Mouse (Mus musculus) ovary, postnatal 36 days (tissue): Measurements from ENCODE around the gene Arap2.
A peak's percentile ranks its signal among the peaks of the same experiment; 100 is the strongest.

ENCODE experiments used
- DNase-seq: peaks from one replicate; pipeline ENCODE4 v3.0.0; 2022; ENCODE audit warnings: low spot score, mixed read lengths

Gene Arap2

DNA sequence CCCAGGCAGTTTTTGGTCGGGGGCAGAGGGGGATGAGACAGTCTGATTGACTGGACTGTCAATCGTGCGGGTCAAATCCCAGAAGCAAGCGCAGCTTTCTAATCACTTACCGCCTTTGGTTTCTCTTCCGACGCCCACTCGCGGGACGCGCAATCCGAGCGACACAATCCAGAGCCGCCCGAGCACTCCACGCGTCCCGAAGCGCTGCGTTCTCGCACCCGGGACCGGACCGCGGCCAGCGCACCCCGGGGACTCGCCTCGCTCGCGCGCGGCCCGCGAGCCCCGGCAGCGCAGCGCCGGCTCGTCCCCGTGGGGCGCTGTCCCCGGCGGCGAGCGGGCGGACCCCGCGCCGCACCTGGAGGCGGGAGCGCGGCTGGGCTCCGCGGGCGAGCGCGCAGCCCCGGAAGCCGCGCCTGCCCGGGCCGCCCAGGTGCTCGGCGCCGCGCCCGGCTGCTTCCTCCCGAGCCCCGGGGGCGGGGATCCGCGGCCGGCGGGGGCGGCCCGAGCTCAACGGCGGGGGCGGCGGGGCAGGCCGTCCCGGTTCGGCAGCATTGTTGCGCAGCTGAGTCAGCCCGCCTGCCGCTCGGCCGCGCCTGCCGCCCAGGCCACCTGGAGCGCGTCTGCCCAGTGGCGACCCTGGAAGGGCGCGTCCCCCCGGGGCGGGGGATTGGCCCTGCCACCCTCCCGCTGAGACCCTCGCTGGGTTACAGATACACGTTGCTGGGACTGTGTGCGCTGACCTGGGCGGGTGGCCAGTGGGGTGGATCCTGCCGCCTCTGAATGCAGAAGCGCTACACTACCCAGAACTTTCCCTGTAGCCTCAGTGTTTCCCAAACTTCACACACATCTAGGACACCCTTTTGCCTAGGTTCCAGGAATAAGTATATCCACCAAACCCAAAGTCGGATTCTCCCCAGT is at the start of gene Arap2:
Arap2 (minus strand) TSS at position 376 of the 918 bp plus-strand sequence.
- DNase-seq, result peak; percentile 77

- DNase-seq, result no peak
Observed at GRCm38 (mm10) chr5:62815741-62816140, 49.8 kb upstream of the Arap2 start.

GRCm38 (mm10) chr5:62814072-62814414 is 48.1 kb upstream of the Arap2 start:
- no peak for DNase-seq

GRCm38 (mm10) chr5:62813402-62814071 is 47.6 kb upstream of the Arap2 start, which contains the start of gene Dthd1:
Gene Dthd1, plus strand, starts transcription at chr5:62813823.
- no peak for DNase-seq

DNA sequence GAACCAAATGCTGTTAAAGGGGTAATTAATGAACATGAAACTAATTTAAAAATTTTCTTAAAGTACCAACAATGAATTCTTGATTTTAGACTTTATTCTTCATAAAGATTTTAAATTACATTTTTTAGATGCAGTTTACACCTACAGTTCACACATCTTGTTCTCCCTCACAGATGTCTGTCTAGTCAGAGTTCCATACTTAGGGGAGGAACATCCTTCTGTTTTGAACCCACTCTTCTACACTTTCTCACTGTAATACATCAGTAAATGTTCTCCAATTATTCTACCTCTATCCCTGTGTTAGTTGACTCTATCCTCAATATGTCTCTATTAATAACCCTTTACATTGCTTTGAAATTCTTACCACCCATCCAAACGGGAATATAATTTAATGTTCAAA is 26.8 kb upstream of the Arap2 start:
- no peak for DNase-seq

DNA sequence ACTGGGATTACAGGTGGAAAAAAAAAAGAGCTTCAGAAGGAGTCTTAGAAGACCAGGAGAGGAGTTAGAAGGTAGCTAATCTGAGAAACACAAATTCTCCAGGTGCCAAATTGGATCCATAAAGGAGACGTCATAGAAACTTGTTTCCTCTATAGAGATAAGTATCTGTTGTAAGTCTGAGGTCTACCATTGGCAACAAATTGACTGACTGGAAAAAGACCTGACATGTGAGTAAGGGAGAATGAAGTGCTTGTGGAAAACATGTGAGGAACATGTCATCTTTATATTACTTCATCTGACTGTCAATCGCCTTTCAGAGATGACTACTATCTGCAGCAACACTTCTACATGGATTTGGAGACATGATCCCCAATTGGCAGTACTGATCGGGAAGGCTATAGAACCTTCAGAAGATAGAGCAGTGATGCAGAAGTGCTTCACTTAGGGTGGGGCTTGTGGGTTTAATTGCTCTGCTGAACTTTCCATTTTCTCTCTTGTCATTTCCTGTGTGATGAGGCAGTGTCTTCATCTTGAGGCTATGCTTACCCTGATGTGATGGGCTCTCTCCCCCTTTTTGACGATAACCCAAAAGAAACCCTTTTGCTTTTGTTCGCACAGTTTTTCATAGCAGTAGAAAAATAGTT is 25.1 kb upstream of the Arap2 start:
- DNase-seq, result no peak

GRCm38 (mm10) chr5:62786809-62787208 is 20.9 kb upstream of the Arap2 start:
- no peak for DNase-seq

GRCm38 (mm10) chr5:62778682-62779081 is 12.7 kb upstream of the Arap2 start:
- DNase-seq, result no peak

DNA sequence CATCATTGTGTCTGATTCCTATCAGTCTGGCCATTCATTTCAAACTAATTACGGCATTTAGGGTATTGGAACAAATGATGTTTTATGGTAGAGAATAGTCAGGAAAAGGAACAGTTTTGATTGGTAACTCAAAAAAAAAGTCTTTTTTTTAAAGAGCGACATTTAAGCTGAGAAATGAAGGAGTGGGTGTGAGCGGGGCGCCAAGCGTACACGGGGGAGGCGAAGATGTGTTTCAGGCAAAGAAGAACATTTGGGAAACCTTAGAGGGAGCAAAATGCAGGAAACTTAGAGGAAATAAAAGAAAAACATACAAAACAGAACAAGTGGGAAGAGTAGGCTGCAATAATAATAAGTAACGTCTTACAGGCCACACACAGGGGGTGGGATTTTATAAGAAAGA is 11.8 kb upstream of the Arap2 start:
- DNase-seq, result no peak

- no peak for DNase-seq
Observed at GRCm38 (mm10) chr5:62771775-62772599, 6.0 kb upstream of the Arap2 start.

- DNase-seq, result no peak
Observed at GRCm38 (mm10) chr5:62765459-62765783, 538 bp downstream of the Arap2 start.

GRCm38 (mm10) chr5:62764161-62764560 is 1.8 kb downstream of the Arap2 start:
- no peak for DNase-seq

GRCm38 (mm10) chr5:62763046-62763445 is 2.9 kb downstream of the Arap2 start:
- no peak for DNase-seq

DNA sequence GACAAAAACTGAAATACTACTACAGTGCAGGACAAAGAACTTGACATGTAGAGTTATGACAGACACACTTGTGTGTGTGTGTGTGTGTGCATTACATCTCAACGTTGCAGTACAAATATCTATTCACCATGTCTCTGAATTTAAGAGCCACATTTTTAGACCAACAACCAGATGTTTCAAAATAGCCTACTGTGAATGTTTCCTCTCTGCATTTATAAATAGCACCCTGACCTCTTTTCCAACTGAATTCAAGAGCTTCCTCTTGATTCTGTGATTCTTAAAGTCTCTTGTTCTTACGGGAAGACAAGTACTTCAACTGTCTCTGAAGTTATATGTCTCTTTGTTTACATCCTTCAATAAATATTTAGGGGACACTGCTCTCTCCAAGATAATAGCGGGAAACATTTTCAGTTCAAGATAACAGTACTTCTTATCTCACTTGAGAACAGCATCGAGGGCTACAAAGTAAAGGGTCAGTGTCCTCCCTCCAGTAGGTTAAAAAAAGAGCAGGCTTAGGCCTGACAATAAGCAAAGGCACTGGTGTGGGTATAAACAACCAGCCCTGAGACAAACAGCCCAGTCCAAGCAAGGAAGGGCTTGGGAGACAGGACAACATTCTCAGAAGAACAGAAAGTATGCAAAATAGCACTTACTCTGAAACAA is 3.5 kb downstream of the Arap2 start:
- DNase-seq, result no peak

DNA sequence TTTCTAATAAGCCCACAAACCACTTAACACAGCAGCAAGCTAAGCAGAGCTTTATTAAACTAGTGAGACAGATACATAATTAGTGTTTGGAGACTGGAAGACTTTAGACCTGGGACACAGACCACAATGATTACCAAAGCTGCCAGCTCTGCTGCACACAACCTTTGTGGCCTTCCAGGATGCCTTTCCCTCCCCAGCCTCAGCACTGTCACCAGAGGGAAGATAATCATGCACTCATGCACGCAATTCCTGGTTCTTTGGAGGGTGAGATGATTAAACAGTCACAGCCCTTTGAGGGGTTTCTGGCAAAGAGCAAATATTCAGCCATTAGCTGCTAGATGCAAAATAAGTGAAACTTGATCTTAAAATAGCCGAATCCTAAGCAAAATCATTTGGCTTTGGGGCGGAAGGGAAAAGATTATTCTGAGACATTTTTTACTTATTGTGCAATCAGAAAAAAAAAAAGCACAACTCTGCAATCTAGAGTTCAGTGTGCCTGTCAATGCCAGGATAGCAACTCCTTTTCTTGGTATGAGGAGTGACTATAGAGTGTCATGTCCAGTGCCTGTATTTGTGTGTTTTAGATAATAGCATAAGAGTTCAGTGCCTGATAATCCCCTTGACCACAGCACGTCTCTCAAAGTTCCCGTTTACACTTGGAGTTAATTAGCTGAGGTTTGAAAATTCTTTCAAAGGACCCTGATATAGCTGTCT is 5.0 kb downstream of the Arap2 start:
- DNase-seq, result no peak

- DNase-seq, result no peak
Observed at GRCm38 (mm10) chr5:62755808-62756527, 10.0 kb downstream of the Arap2 start.

- DNase-seq, result no peak
Observed at GRCm38 (mm10) chr5:62752934-62753333, 13.0 kb downstream of the Arap2 start.

DNA sequence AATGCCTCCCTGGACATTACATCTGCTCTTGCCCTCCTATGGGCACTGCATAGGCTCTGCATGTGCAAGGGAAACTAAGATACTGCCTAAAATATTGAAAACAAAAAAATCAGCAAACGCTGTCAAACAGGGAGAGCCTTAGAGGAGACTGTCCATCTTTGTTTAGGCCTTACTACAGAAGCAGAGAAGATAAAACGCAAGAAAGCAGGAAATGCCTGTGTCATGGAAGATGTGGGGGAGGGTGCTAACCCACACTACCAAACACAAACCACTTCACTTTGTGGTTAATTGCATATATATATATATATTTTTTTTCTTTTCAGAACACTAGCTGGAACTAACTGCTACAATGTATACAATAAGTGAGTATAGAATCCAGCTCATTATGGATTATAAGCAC is 14.3 kb downstream of the Arap2 start:
- DNase-seq, result no peak

- DNase-seq, result no peak
Observed at GRCm38 (mm10) chr5:62748168-62748567, 17.8 kb downstream of the Arap2 start.

- no peak for DNase-seq
Observed at GRCm38 (mm10) chr5:62743220-62743922, 22.6 kb downstream of the Arap2 start.
